Mouse (Mus musculus) fat pad, adult 2 months (tissue): ENCODE measurements around the gene Bscl2.
"Not testable (repeated sequence)": the region's sequence is repeated elsewhere in the genome, so short reads cannot be mapped to it uniquely, and the experiment has no call there.

Source experiments
- DNase-seq: peaks from one replicate; pipeline ENCODE4 v3.0.0-alpha.2; 2011; ENCODE audit warnings: low read depth, low spot score; ENCODE audit errors: extremely low read depth

Bscl2 gene

GRCm38 (mm10) chr19:8830664-8831063 is 6.6 kb upstream of the Bscl2 start:
- DNase-seq, result no peak

DNA sequence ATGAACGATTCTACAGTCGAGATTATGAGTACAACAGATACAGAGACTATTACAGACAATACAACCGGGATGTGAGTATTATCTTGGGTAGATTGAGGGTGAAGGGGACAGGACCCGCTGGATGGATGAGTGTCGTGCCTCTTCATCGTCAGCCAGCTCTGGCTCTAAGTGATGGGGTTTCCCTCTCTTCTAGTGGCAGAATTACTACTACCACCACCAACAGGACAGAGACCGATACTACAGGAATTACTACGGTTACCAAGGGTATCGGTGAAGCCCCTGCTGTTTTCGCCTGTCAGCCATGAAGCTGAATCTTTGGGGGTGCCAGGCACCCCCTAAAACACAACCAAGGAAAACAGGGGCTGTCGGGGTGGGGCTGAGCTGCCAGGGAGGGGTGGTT is 6.0 kb upstream of the Bscl2 start:
- no peak for DNase-seq

- DNase-seq, result no peak
Observed at GRCm38 (mm10) chr19:8832971-8833370, 4.3 kb upstream of the Bscl2 start.

- not testable (repeated sequence) for DNase-seq
Observed at GRCm38 (mm10) chr19:8836327-8836726, 940 bp upstream of the Bscl2 start.

GRCm38 (mm10) chr19:8838041-8838730 is 919 bp downstream of the Bscl2 start:
- no peak for DNase-seq

- DNase-seq, result no peak
Observed at GRCm38 (mm10) chr19:8839103-8839907, 2.0 kb downstream of the Bscl2 start, which contains the start of gene Gng3. Gene Gng3 (minus strand): TSS chr19:8839194.

DNA sequence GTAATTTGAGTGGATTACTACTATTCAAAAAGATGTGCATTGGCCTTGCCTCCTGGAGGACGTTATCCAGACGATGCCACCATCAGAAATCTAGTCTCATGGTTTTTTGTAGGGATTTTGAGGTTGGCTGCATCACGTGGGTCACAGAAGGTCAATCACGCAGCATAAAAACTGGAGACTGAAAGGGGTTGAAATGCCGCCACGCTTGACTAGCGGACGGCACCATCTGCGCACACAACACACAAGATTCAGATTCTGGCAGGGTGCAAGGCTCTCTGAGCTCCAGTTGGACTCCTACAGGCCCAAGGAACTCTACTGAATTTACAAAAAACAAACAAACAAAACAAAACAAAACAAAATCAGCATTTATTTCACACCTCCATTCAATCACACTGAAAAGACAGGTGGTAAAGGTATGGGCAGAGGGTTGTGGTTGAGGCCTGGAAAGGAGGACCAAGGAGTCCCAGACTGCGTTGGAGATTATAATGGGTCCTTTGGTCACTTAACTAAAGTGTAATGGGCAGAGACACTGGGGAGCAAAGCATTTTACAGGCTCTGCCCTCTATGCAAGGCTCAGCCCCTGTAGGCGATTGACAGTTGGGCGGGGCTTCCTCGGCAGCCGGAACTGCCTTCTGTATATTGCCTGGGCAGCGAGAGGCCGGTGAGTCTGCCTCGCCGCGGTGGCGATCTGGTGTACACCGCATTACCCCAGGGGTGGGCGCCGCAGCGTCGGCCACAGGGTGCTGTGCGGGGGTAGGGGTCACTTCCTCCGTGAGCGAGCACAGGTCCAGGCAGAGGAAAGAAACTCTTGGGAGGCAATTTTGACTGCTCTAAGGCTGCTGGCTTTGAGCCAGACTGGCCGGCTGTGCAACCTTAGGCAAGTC is 2.9 kb downstream of the Bscl2 start:
- no peak for DNase-seq

DNA sequence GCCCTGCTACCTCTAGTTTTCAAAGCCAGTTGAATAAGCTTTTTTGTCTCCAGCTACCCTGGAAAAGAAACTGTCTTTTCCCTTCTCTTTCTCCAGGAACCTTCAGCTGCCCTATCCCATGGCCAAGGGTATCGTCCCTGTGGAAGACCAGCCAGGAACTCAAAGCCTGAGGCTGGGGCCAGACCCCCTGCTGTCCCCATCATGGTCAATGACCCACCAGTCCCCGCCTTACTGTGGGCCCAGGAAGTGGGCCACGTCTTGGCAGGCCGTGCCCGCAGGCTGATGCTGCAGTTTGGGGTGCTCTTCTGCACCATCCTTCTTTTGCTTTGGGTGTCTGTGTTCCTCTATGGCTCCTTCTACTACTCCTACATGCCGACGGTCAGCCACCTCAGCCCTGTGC is 3.7 kb downstream of the Bscl2 start:
- no peak for DNase-seq

DNA sequence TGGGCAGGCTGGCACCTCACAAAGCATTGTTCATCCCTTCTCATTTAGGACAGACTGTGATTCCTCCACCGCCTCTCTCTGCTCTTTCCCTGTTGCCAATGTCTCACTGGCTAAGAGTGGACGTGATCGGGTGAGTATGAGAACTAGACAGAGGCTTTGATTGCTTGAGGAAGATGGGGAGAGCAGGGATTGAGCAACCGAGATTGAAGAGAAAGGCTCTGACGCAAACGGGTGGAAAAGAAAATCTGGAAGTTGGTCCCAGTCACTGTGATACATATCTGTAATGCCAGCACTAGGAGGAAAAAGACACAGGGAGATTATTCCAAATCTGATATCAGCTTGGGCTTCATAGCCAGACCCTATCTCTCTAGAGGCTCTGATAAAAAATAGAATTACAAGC is 5.7 kb downstream of the Bscl2 start:
- no peak for DNase-seq

GRCm38 (mm10) chr19:8844371-8845129 is 7.3 kb downstream of the Bscl2 start:
- DNase-seq, result peak; percentile 98

GRCm38 (mm10) chr19:8848356-8848755 is 11.1 kb downstream of the Bscl2 start:
- DNase-seq, result no peak

GRCm38 (mm10) chr19:8850402-8850901 is 13.2 kb downstream of the Bscl2 start, which contains the start of gene Lrrn4cl:
Gene Lrrn4cl (plus strand): TSS chr19:8850768.
- no peak for DNase-seq

- DNase-seq, result no peak
Observed at GRCm38 (mm10) chr19:8851639-8852038, 14.4 kb downstream of the Bscl2 start.

DNA sequence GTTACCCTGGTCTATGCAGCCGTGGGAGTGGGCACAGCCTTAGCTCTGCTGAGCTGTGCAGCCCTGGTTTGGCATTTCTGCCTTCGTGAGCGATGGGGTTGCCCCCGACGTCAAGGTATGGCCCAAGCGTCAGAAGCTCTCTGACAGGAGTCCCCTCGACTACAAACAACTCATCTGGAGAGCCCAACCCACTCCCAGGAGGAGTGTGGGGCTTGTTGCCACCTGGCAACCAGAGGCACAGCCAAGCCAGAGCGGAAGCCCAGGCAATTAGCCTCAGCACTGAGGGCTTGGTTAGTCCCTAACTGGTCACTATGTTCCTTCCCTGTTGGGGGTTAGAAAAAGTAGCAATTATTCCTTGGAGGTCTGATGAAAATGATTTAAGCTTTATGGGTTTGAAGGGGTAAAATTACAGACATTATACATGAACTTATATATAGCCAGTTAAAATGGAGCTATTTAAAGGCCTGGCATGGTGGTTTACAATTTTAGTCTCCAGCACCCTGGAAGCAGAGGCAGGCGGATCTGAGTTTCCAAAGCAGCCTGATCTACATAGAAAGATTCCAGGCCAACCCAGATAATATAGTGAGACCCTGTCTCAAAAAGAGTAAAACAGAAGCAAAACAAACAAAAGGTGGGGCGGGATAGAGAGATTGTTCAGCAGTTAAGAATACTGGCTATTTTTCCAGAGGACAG is 15.1 kb downstream of the Bscl2 start:
- DNase-seq, result no peak

GRCm38 (mm10) chr19:8853117-8853516 is 15.8 kb downstream of the Bscl2 start:
- DNase-seq, result no peak

DNA sequence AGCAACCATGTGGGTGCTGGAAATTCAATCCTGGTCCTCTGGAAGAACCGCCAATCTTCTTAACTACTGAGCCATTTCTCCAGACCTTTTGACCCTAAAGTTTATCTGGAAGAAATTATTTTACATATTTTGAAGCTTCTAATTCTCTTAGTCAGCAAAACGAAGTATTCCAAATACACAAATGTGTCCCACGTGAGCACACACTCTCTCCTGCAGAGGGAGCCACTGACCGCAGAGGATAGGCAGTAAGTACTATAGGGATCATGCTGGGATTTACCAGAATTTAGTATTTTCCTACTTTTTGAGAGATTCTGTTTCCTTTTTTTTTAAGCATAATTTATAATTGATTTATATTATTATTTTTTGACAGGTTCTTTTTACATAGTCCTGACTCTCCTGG is 20.4 kb downstream of the Bscl2 start:
- DNase-seq, result no peak

DNA sequence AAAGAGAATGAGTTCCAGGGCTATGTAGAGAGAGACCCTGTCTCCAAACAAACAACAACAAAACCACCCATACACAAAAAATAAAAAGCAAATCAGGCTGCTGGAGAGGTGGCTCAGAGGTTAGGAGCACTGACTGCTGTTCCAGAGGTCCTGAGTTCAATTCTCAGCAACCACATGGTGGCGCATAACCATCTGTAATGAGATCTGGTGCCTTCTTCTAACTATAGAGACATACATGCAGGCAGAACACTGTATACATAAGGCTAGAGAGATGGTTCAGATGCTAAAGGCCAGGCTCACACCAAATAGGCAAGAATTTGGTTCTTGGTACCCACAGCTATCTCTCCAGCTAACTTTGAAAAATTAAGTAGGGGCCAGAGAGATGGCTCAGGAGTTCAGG is 21.8 kb downstream of the Bscl2 start:
- DNase-seq, result no peak

GRCm38 (mm10) chr19:8864265-8864664 is 27.0 kb downstream of the Bscl2 start:
- no peak for DNase-seq

- not testable (repeated sequence) for DNase-seq
Observed at GRCm38 (mm10) chr19:8870381-8870780, 33.1 kb downstream of the Bscl2 start.

DNA sequence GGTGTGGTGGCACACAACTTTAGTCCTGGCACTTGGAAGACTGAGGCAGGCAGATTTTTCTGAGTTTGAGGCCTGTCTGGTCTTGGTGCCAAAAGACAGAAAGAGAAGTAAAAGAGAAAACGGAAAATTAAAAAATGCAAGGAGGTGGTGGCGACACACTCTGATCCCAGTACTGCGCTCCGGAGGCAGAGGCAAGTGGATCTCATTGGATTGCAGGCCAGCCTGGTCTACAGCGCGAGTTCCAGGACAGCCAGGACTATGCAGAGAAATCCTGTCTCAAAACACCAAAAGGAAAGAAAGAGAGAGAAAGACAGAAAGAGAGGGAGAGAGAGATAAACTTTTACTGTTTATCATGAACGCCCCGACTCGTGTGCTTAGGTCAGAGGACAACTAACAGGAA is 33.6 kb downstream of the Bscl2 start:
- no peak for DNase-seq
